Mouse (Mus musculus) neural tube, embryonic 13.5 days (tissue): ENCODE data around the gene Gria1. TPM values are rescaled to one million over a fixed set of nuclear protein-coding genes. Genes with fewer than 3 reads are reported as not detected.

Experiments used
- ATAC-seq: fragments of 200-750 bp; cut with Nextera tagmentation; 2 replicates; pipeline ENCODE4 v1.8.0; 2017; ENCODE audit warnings: low read depth, mild to moderate bottlenecking, moderate TSS enrichment, moderate library complexity
- H3K27ac ChIP-seq: fragments of 300-500 bp; sonication (generic); replicated peaks from 2 replicates; pipeline ENCODE4 v1.5.1; 2015; ENCODE audit warnings: moderate library complexity, mild to moderate bottlenecking, inconsistent platforms
- H3K27me3 ChIP-seq: fragments of 300-500 bp; sonication (generic); 2 replicates; pipeline ENCODE4 v1.6.1; 2015; ENCODE audit warnings: mild to moderate bottlenecking, inconsistent platforms
- H3K36me3 ChIP-seq: fragments of 300-500 bp; sonication (generic); 2 replicates; pipeline ENCODE4 v1.6.1; 2015; ENCODE audit warnings: mild to moderate bottlenecking, inconsistent platforms
- H3K4me1 ChIP-seq: fragments of 300-500 bp; sonication (generic); replicated peaks from 2 replicates; pipeline ENCODE4 v1.6.1; 2015; ENCODE audit warnings: inconsistent platforms
- H3K4me2 ChIP-seq: fragments of 300-500 bp; sonication (generic); 2 replicates; pipeline ENCODE4 v1.6.1; 2015; ENCODE audit warnings: inconsistent platforms, mild to moderate bottlenecking, moderate library complexity
- H3K4me3 ChIP-seq: fragments of 300-500 bp; sonication (generic); 2 replicates; pipeline ENCODE4 v1.5.1; 2015; ENCODE audit warnings: mild to moderate bottlenecking, inconsistent platforms
- H3K9ac ChIP-seq: fragments of 300-500 bp; sonication (generic); 2 replicates; pipeline ENCODE4 v1.6.1; 2015; ENCODE audit warnings: moderate library complexity, mild to moderate bottlenecking, inconsistent platforms
- H3K9me3 ChIP-seq: fragments of 300-500 bp; sonication (generic); 2 replicates; pipeline ENCODE4 v1.6.1; 2016; ENCODE audit warnings: inconsistent platforms
- WGBS: fragments of 180-500 bp; shearing (Covaris S2); methylation state at CpG from one replicate; pipeline ENCODE4 v1.1.7; 2015; 5-methylcytosine and 5-hydroxymethylcytosine counted together
- polyA plus RNA-seq: library from polyadenylated mRNA; unstranded; fragments of >200 nt; fragmentation: Nextera tagmentation; extraction: Ambion mirVana; gene quantifications from 2 replicates; pipeline ENCODE4 v1.2.1, GENCODE M21; 2015

The Gria1 gene
- polyA plus RNA-seq, 1 experiment from 2014 or later: 23.3 TPM

- no peaks in the 10 kb centered on the region for H3K27me3 ChIP-seq
- H3K36me3 ChIP-seq: 0 out of 2 replicates have a peak, but pooled peaks cover 4% of the 10 kb centered on the region
- H3K9ac ChIP-seq: peak overlapping the region; percentile 79
- H3K9me3 ChIP-seq: no peaks in the 10 kb centered on the region
- peak overlapping the region; percentile 43 for H3K4me3 ChIP-seq
- no peak for ATAC-seq
- peaks cover 34% of the 10 kb centered on the region for H3K4me1 ChIP-seq
- 80% methylated on average over 9 of the region's 9 CpGs for WGBS
- peak overlapping the region; percentile 59 for H3K4me2 ChIP-seq
- H3K27ac ChIP-seq: no peak overlapping the region
These were observed 2.4 kb downstream of the Gria1 start for GRCm38 (mm10) chr11:57013464-57014190.

GRCm38 (mm10) chr11:57014396-57014795 is 3.2 kb downstream of the Gria1 start:
- Histone ChIP-seq H3K4me1 (peaks cover 37% of the 10 kb centered on the region), H3K27me3 (no peaks in the 10 kb centered on the region), H3K9me3 (no peaks in the 10 kb centered on the region), H3K4me2 (peak overlapping the region; percentile 59), H3K27ac (no peak overlapping the region), H3K36me3 (0 out of 2 replicates have a peak, but pooled peaks cover 4% of the 10 kb centered on the region), H3K4me3 (peak overlapping the region; percentile 43), H3K9ac (no peak overlapping the region)
- ATAC-seq: no peak
- WGBS: 73% methylated on average over 6 of the region's 6 CpGs

- WGBS: 70% methylated on average over 4 of the region's 4 CpGs
- H3K9ac ChIP-seq: no peak overlapping the region
- H3K36me3 ChIP-seq: 0 out of 2 replicates have a peak, but pooled peaks cover 4% of the 10 kb centered on the region
- ATAC-seq: no peak
- no peak overlapping the region for H3K4me3 ChIP-seq
- H3K27ac ChIP-seq: no peak overlapping the region
- no peak overlapping the region for H3K4me2 ChIP-seq
- H3K4me1 ChIP-seq: peaks cover 30% of the 10 kb centered on the region
- no peaks in the 10 kb centered on the region for H3K27me3 ChIP-seq
- H3K9me3 ChIP-seq: no peaks in the 10 kb centered on the region
These were observed 7.3 kb downstream of the Gria1 start for GRCm38 (mm10) chr11:57018536-57018935.

GRCm38 (mm10) chr11:57022400-57022799 is 11.2 kb downstream of the Gria1 start:
- H3K4me2 ChIP-seq: no peak overlapping the region
- ATAC-seq: no peak
- no peak overlapping the region for H3K9ac ChIP-seq
- no peaks in the 10 kb centered on the region for H3K36me3 ChIP-seq
- H3K27ac ChIP-seq: no peak overlapping the region
- H3K27me3 ChIP-seq: no peaks in the 10 kb centered on the region
- WGBS: 45% methylated on average over 4 of the region's 4 CpGs
- H3K4me3 ChIP-seq: no peak overlapping the region
- no peaks in the 10 kb centered on the region for H3K9me3 ChIP-seq
- peaks cover 13% of the 10 kb centered on the region for H3K4me1 ChIP-seq

- no peaks in the 10 kb centered on the region for H3K9me3 ChIP-seq
- no peaks in the 10 kb centered on the region for H3K4me1 ChIP-seq
- no peaks in the 10 kb centered on the region for H3K36me3 ChIP-seq
- 67% methylated on average over 5 of the region's 5 CpGs for WGBS
- no peak overlapping the region for H3K27ac ChIP-seq
- no peak overlapping the region for H3K4me3 ChIP-seq
- no peak overlapping the region for H3K9ac ChIP-seq
- H3K27me3 ChIP-seq: no peaks in the 10 kb centered on the region
- ATAC-seq: no peak
- no peak overlapping the region for H3K4me2 ChIP-seq
These were observed 19.3 kb downstream of the Gria1 start for GRCm38 (mm10) chr11:57030448-57030847.

- Histone ChIP-seq H3K9me3 (no peaks in the 10 kb centered on the region), H3K27ac (no peak overlapping the region), H3K4me1 (no peaks in the 10 kb centered on the region), H3K9ac (no peak overlapping the region), H3K4me3 (no peak overlapping the region), H3K4me2 (no peak overlapping the region), H3K27me3 (no peaks in the 10 kb centered on the region), H3K36me3 (no peaks in the 10 kb centered on the region)
- whole genome bisulfite sequencing: 67% methylated on average over 7 of the region's 7 CpGs
- no peak for ATAC-seq
These were observed 27.6 kb downstream of the Gria1 start for GRCm38 (mm10) chr11:57038807-57039206.

GRCm38 (mm10) chr11:57039306-57039705 is 28.1 kb downstream of the Gria1 start:
- H3K4me3 ChIP-seq: no peak overlapping the region
- no peak overlapping the region for H3K9ac ChIP-seq
- no peaks in the 10 kb centered on the region for H3K4me1 ChIP-seq
- H3K27me3 ChIP-seq: no peaks in the 10 kb centered on the region
- H3K9me3 ChIP-seq: no peaks in the 10 kb centered on the region
- no peak overlapping the region for H3K4me2 ChIP-seq
- no peaks in the 10 kb centered on the region for H3K36me3 ChIP-seq
- H3K27ac ChIP-seq: no peak overlapping the region
- ATAC-seq: no peak
- WGBS: 88% methylated on average over 8 of the region's 8 CpGs

GRCm38 (mm10) chr11:57042057-57042456 is 30.9 kb downstream of the Gria1 start:
- Histone ChIP-seq H3K4me2 (no peak overlapping the region), H3K27ac (no peak overlapping the region), H3K4me3 (no peak overlapping the region), H3K27me3 (no peaks in the 10 kb centered on the region), H3K9ac (no peak overlapping the region), H3K9me3 (no peaks in the 10 kb centered on the region), H3K4me1 (no peaks in the 10 kb centered on the region), H3K36me3 (no peaks in the 10 kb centered on the region)
- no peak for ATAC-seq
- WGBS: 90% methylated on average over 3 of the region's 3 CpGs

GRCm38 (mm10) chr11:57044146-57044545 is 33.0 kb downstream of the Gria1 start:
- no peaks in the 10 kb centered on the region for H3K9me3 ChIP-seq
- no peaks in the 10 kb centered on the region for H3K27me3 ChIP-seq
- H3K4me3 ChIP-seq: no peak overlapping the region
- H3K27ac ChIP-seq: no peak overlapping the region
- H3K4me1 ChIP-seq: no peaks in the 10 kb centered on the region
- no peak overlapping the region for H3K9ac ChIP-seq
- no peaks in the 10 kb centered on the region for H3K36me3 ChIP-seq
- H3K4me2 ChIP-seq: no peak overlapping the region
- no peak for ATAC-seq
- WGBS: 76% methylated on average over 5 of the region's 5 CpGs

- 63% methylated on average over 6 of the region's 6 CpGs for WGBS
- Histone ChIP-seq H3K4me2 (no peak overlapping the region), H3K9ac (no peak overlapping the region), H3K27ac (no peak overlapping the region), H3K36me3 (no peaks in the 10 kb centered on the region), H3K9me3 (no peaks in the 10 kb centered on the region), H3K27me3 (no peaks in the 10 kb centered on the region), H3K4me1 (no peaks in the 10 kb centered on the region), H3K4me3 (no peak overlapping the region)
- no peak for ATAC-seq
These were observed 40.7 kb downstream of the Gria1 start for GRCm38 (mm10) chr11:57051666-57052562.

GRCm38 (mm10) chr11:57062441-57062840 is 51.3 kb downstream of the Gria1 start:
- no peak overlapping the region for H3K4me3 ChIP-seq
- no peak overlapping the region for H3K27ac ChIP-seq
- no peak overlapping the region for H3K4me2 ChIP-seq
- no peaks in the 10 kb centered on the region for H3K9me3 ChIP-seq
- H3K4me1 ChIP-seq: no peaks in the 10 kb centered on the region
- H3K27me3 ChIP-seq: no peaks in the 10 kb centered on the region
- WGBS: 89% methylated on average over 3 of the region's 3 CpGs
- no peak for ATAC-seq
- no peaks in the 10 kb centered on the region for H3K36me3 ChIP-seq
- H3K9ac ChIP-seq: no peak overlapping the region

GRCm38 (mm10) chr11:57070196-57070901 is 59.2 kb downstream of the Gria1 start:
- Histone ChIP-seq H3K4me3 (no peak overlapping the region), H3K9me3 (no peaks in the 10 kb centered on the region), H3K9ac (no peak overlapping the region), H3K4me2 (no peak overlapping the region), H3K36me3 (no peaks in the 10 kb centered on the region), H3K27me3 (no peaks in the 10 kb centered on the region), H3K4me1 (peaks cover 13% of the 10 kb centered on the region), H3K27ac (peak overlapping the region; percentile 59)
- WGBS: 40% methylated on average over 8 of the region's 8 CpGs
- ATAC-seq: peak; percentile 87
